Mouse (Mus musculus) embryonic fibroblast, embryonic 13.5 days (primary cell): ENCODE results near the gene Mylk3. TPM values are rescaled to one million over a fixed set of nuclear protein-coding genes. Genes with fewer than 3 reads are reported as not detected.
A peak's percentile ranks its signal among the peaks of the same experiment; 100 is the strongest.

Experiments
- H3K27ac ChIP-seq: 2 replicates; pipeline ENCODE4 v1.5.1; 2012; ENCODE audit warnings: low read length, control low read depth, inconsistent platforms; ENCODE audit not compliant: insufficient read depth
- H3K4me1 ChIP-seq: 2 replicates; pipeline ENCODE4 v1.6.1; 2011; ENCODE audit warnings: low read length; ENCODE audit not compliant: control insufficient read depth, insufficient read depth
- H3K4me3 ChIP-seq: 2 replicates; pipeline ENCODE4 v1.5.1; 2011; ENCODE audit warnings: mild to moderate bottlenecking, control low read depth, low read length; ENCODE audit not compliant: insufficient read depth
- CTCF ChIP-seq: IDR thresholded peaks from 2 replicates; pipeline ENCODE4 v1.5.1; 2011; ENCODE audit warnings: mild to moderate bottlenecking, control low read depth, low read length, moderate library complexity, borderline replicate concordance; ENCODE audit not compliant: insufficient read depth
- POLR2A ChIP-seq: IDR thresholded peaks from 2 replicates; pipeline ENCODE4 v1.6.1; 2011; ENCODE audit warnings: low read depth, mild to moderate bottlenecking, control low read depth, low read length, moderate library complexity
- polyA plus RNA-seq: library from polyadenylated mRNA; stranded (reverse); fragments of >200 nt; gene quantifications from 2 replicates; pipeline ENCODE4 v1.2.4, GENCODE M21; 2011; ENCODE audit warnings: low read depth; ENCODE audit not compliant: missing spikeins, insufficient read length

Mylk3 gene
- polyA plus RNA-seq, 1 experiment: 0.37 TPM

GRCm38 (mm10) chr8:85299434-85300077 is 86.6 kb downstream of the Mylk3 start, which contains the start of the genes Orc6 and Vps35:
Gene Orc6, plus strand, starts transcription at chr8:85299632.
Gene Vps35, minus strand, starts transcription at chr8:85299802.
- Histone ChIP-seq H3K4me3 (peak within 1 kb of the TSS; percentile 84), H3K27ac (peak within 1 kb of the TSS; percentile 88), H3K4me1 (peaks cover 5% of the 10 kb centered on the region)
- no peak for TF ChIP-seq CTCF
- peak; percentile 92 for TF ChIP-seq POLR2A

GRCm38 (mm10) chr8:85298600-85299433 is 87.3 kb downstream of the Mylk3 start:
- Histone ChIP-seq H3K27ac (peak overlapping the region; percentile 32), H3K4me1 (peaks cover 5% of the 10 kb centered on the region), H3K4me3 (peak overlapping the region; percentile 84)
- TF ChIP-seq POLR2A (no peak), CTCF (no peak)

- TF ChIP-seq POLR2A: no peak
- no peak for TF ChIP-seq CTCF
- H3K4me1 ChIP-seq: no peaks in the 10 kb centered on the region
- no peak overlapping the region for H3K4me3 ChIP-seq
- H3K27ac ChIP-seq: no peak overlapping the region
Measured at GRCm38 (mm10) chr8:85286846-85287245, 99.3 kb downstream of the Mylk3 start.

Other genes starting within 250 kb of the Mylk3 start
- gene Cks1brt, start 234.4 kb downstream of the Mylk3 start, polyA plus RNA-seq: not detected in 2 replicates
- gene Olfr371, start 160.4 kb downstream of the Mylk3 start, polyA plus RNA-seq: not detected in 2 replicates
- 42.9 and 49.2 TPM in 2 replicates for gene Orc6, start 86.7 kb downstream of the Mylk3 start, polyA plus RNA-seq
- 151 and 153 TPM in 2 replicates for gene Vps35, start 86.5 kb downstream of the Mylk3 start, polyA plus RNA-seq
- gene 4921524J17Rik, start 46.5 kb upstream of the Mylk3 start, polyA plus RNA-seq: 54.5 and 62.5 TPM in 2 replicates
- gene Gpt2, start 106.2 kb upstream of the Mylk3 start, polyA plus RNA-seq: 36.9 and 49.3 TPM in 2 replicates
- gene Dnaja2, start 169.0 kb upstream of the Mylk3 start, polyA plus RNA-seq: 199 and 202 TPM in 2 replicates